Mouse (Mus musculus) ES-Bruce4 (cell line): ENCODE results near the gene Ms4a6d.

Experiments used
- CTCF ChIP-seq: IDR thresholded peaks from one replicate; pipeline ENCODE4 v1.8.1; 2011; ENCODE audit warnings: low read depth, low read length
- POLR2A ChIP-seq: IDR thresholded peaks from one replicate; pipeline ENCODE4 v1.8.1; 2011; ENCODE audit warnings: low read length; ENCODE audit not compliant: insufficient read depth

- TF ChIP-seq POLR2A (no peak), CTCF (no peak)
Measured at GRCm38 (mm10) chr19:11589205-11589604, 15.4 kb downstream of the Ms4a6d start.
